Mouse (Mus musculus): ENCODE measurements at regions not wholly inside any gene's neighbourhood (a gene's known extent, or its start where the extent isn't known, plus 50 kb on each side); places are given as distances from the start of the nearest gene placed in this dataset.
A peak's percentile ranks its signal among the peaks of the same experiment; 100 is the strongest.

DNA sequence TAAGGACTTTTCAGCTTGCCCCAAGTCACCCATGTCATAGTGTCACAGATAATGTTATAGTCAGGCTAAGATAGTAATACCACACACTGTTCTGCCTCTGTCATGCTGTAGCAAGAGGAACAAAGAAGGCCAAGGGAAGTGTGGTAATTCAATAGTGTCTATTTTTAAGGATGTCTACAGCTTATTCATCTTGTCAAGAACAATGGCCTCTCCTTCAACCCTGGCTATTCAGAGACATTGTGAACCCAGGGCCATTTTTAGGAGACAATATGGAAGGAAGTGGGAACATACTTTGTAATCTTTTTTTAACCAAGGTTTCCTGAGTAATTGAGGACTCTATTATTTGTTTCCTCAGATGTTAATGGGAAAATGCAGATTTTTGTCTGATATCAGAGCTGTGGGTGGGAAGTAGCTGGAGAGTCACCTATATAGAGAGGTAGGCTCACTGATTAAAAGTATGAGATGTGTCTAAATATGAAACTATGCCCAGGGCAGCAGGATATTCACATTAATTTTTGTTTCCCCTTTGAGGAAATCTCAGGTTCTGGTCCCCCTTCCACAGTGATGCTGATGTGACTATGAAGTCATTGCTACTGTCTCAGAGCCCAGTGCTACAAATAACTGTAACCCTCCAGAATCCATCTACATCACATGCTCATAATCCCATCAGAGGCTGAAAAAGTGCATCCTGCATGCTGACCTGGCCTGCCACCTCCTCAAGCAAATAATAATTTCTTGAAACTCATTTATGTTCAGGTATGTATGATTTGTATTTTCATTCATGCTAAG is 85.7 kb upstream of the Lrrc3b start:
- Histone ChIP-seq H3K9me3 (ENCODE audit: control insufficient read depth, low read length) (no peaks in the 10 kb centered on the region), H3K36me3 (replicated peaks; ENCODE audit: control insufficient read depth, insufficient read depth) (no peaks in the 10 kb centered on the region), H3K4me2 (replicated peaks) (no peak overlapping the region), H3K9ac (no peak overlapping the region), H3K27me3 (ENCODE audit: control insufficient read depth, insufficient read depth, low read length) (no peaks in the 10 kb centered on the region), H3K4me1 (replicated peaks; ENCODE audit: control insufficient read depth, insufficient read depth, low read length) (no peaks in the 10 kb centered on the region), H3K4me3 (replicated peaks; ENCODE audit: low read length) (no peak overlapping the region), H3K27ac (no peak overlapping the region)
- ATAC-seq (ENCODE audit: low FRiP score) (no peak), DNase-seq (ENCODE audit: low spot score) (no peak)

DNA sequence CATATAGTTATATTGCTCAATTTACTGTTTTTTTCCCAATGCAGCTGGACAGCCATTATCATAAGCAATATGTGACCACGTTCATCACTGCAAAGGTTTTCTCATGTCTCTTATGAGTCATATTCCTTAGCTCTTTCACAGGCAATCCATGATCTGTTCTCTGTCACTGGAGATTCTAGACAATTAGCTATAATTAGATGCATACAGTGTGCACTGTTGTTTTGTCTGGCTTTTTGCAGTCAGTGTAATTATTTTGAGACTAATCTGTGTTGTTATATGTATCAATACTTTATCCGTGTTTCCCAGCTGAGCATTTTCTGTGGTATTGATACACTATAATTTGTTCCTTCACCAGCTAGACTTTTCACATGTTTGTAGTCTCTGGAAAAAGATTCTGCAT is 61.8 kb upstream of the Lrrc3b start:
- Histone ChIP-seq H3K4me1 (replicated peaks; ENCODE audit: control insufficient read depth, insufficient read depth, low read length) (no peaks in the 10 kb centered on the region), H3K9ac (no peak overlapping the region), H3K36me3 (replicated peaks; ENCODE audit: control insufficient read depth, insufficient read depth) (no peaks in the 10 kb centered on the region), H3K9me3 (ENCODE audit: control insufficient read depth, low read length) (no peaks in the 10 kb centered on the region), H3K4me3 (replicated peaks; ENCODE audit: low read length) (no peak overlapping the region), H3K27ac (no peak overlapping the region), H3K27me3 (ENCODE audit: control insufficient read depth, insufficient read depth, low read length) (no peaks in the 10 kb centered on the region), H3K4me2 (replicated peaks) (no peak overlapping the region)
- DNase-seq (ENCODE audit: low spot score) (no peak), ATAC-seq (ENCODE audit: low FRiP score) (peak; percentile 64; the same call in 1 of the 2 replicates)
- WGBS: 65% methylated on average over 2 of the region's 2 CpGs

Data from hindbrain, embryonic 14.5 days (tissue).